Mouse (Mus musculus): ENCODE measurements at regions not wholly inside any gene's neighbourhood (a gene's known extent, or its start where the extent isn't known, plus 50 kb on each side); places are given as distances from the start of the nearest gene placed in this dataset.

- H3K27me3 ChIP-seq (replicated peaks; ENCODE audit: control insufficient read depth, insufficient read depth, low read length) = no peaks in the 10 kb centered on the region
- no peaks in the 10 kb centered on the region for H3K9me3 ChIP-seq (ENCODE audit: control insufficient read depth, low read length)
- H3K4me1 ChIP-seq (replicated peaks; ENCODE audit: control insufficient read depth, insufficient read depth, low read length) = no peaks in the 10 kb centered on the region
- no peak overlapping the region for H3K4me2 ChIP-seq (ENCODE audit: low read length)
- ATAC-seq = no peak
- no peak overlapping the region for H3K9ac ChIP-seq (replicated peaks; ENCODE audit: low read depth, low read length)
- no peaks in the 10 kb centered on the region for H3K36me3 ChIP-seq (ENCODE audit: control insufficient read depth, insufficient read depth)
- H3K27ac ChIP-seq (ENCODE audit: low read length) = no peak overlapping the region
- H3K4me3 ChIP-seq (replicated peaks; ENCODE audit: low read length) = no peak overlapping the region
Observed at GRCm38 (mm10) chr8:127849926-127850325, 508.5 kb upstream of the Nrp1 start.

- no peak overlapping the region for H3K4me3 ChIP-seq (replicated peaks; ENCODE audit: low read length)
Observed at GRCm38 (mm10) chr8:127855653-127856300, 502.6 kb upstream of the Nrp1 start.

GRCm38 (mm10) chr8:127856351-127857135 is 501.9 kb upstream of the Nrp1 start:
- H3K4me1 ChIP-seq (replicated peaks; ENCODE audit: control insufficient read depth, insufficient read depth, low read length) = peaks cover 10% of the 10 kb centered on the region
- H3K27me3 ChIP-seq (replicated peaks; ENCODE audit: control insufficient read depth, insufficient read depth, low read length) = no peaks in the 10 kb centered on the region
- no peak overlapping the region for H3K9ac ChIP-seq (replicated peaks; ENCODE audit: low read depth, low read length)
- WGBS = 63% methylated on average over 5 of the region's 5 CpGs
- no peaks in the 10 kb centered on the region for H3K36me3 ChIP-seq (ENCODE audit: control insufficient read depth, insufficient read depth)
- H3K27ac ChIP-seq (ENCODE audit: low read length) = no peak overlapping the region
- ATAC-seq = no peak
- H3K4me2 ChIP-seq (ENCODE audit: low read length) = no peak overlapping the region
- no peaks in the 10 kb centered on the region for H3K9me3 ChIP-seq (ENCODE audit: control insufficient read depth, low read length)
- H3K4me3 ChIP-seq (replicated peaks; ENCODE audit: low read length) = no peak overlapping the region

More at GRCm38 (mm10) chr8:127855653-127856300, 502.6 kb upstream of the Nrp1 start:
- no peaks in the 10 kb centered on the region for H3K36me3 ChIP-seq (ENCODE audit: control insufficient read depth, insufficient read depth)
- 43% methylated on average over 4 of the region's 4 CpGs for WGBS
- no peak overlapping the region for H3K9ac ChIP-seq (replicated peaks; ENCODE audit: low read depth, low read length)
- no peaks in the 10 kb centered on the region for H3K27me3 ChIP-seq (replicated peaks; ENCODE audit: control insufficient read depth, insufficient read depth, low read length)
- ATAC-seq = no peak
- H3K4me1 ChIP-seq (replicated peaks; ENCODE audit: control insufficient read depth, insufficient read depth, low read length) = peaks cover 6% of the 10 kb centered on the region
- H3K9me3 ChIP-seq (ENCODE audit: control insufficient read depth, low read length) = no peaks in the 10 kb centered on the region
- H3K27ac ChIP-seq (ENCODE audit: low read length) = no peak overlapping the region
- no peak overlapping the region for H3K4me2 ChIP-seq (ENCODE audit: low read length)

- Histone ChIP-seq H3K4me1 (replicated peaks; ENCODE audit: control insufficient read depth, insufficient read depth, low read length) (peaks cover 10% of the 10 kb centered on the region), H3K36me3 (ENCODE audit: control insufficient read depth, insufficient read depth) (no peaks in the 10 kb centered on the region), H3K4me3 (replicated peaks; ENCODE audit: low read length) (no peak overlapping the region), H3K4me2 (ENCODE audit: low read length) (no peak overlapping the region), H3K27me3 (replicated peaks; ENCODE audit: control insufficient read depth, insufficient read depth, low read length) (no peaks in the 10 kb centered on the region), H3K27ac (ENCODE audit: low read length) (no peak overlapping the region), H3K9me3 (ENCODE audit: control insufficient read depth, low read length) (no peaks in the 10 kb centered on the region), H3K9ac (replicated peaks; ENCODE audit: low read depth, low read length) (no peak overlapping the region)
- WGBS = 65% methylated on average over 3 of the region's 3 CpGs
- no peak for ATAC-seq
Observed at GRCm38 (mm10) chr8:127859036-127859435, 499.4 kb upstream of the Nrp1 start.

- H3K4me2 ChIP-seq (ENCODE audit: low read length) = no peak overlapping the region
- no peak for ATAC-seq
- no peaks in the 10 kb centered on the region for H3K36me3 ChIP-seq (ENCODE audit: control insufficient read depth, insufficient read depth)
- H3K9me3 ChIP-seq (ENCODE audit: control insufficient read depth, low read length) = no peaks in the 10 kb centered on the region
- no peak overlapping the region for H3K4me3 ChIP-seq (replicated peaks; ENCODE audit: low read length)
- peaks cover 10% of the 10 kb centered on the region for H3K4me1 ChIP-seq (replicated peaks; ENCODE audit: control insufficient read depth, insufficient read depth, low read length)
- WGBS = 59% methylated on average over 3 of the region's 3 CpGs
- no peak overlapping the region for H3K9ac ChIP-seq (replicated peaks; ENCODE audit: low read depth, low read length)
- no peak overlapping the region for H3K27ac ChIP-seq (ENCODE audit: low read length)
- no peaks in the 10 kb centered on the region for H3K27me3 ChIP-seq (replicated peaks; ENCODE audit: control insufficient read depth, insufficient read depth, low read length)
Observed at GRCm38 (mm10) chr8:127860376-127860775, 498.0 kb upstream of the Nrp1 start.

- Histone ChIP-seq H3K9me3 (ENCODE audit: control insufficient read depth, low read length) (no peaks in the 10 kb centered on the region), H3K4me1 (replicated peaks; ENCODE audit: control insufficient read depth, insufficient read depth, low read length) (peaks cover 8% of the 10 kb centered on the region), H3K4me2 (ENCODE audit: low read length) (no peak overlapping the region), H3K27ac (ENCODE audit: low read length) (no peak overlapping the region), H3K9ac (replicated peaks; ENCODE audit: low read depth, low read length) (no peak overlapping the region), H3K4me3 (replicated peaks; ENCODE audit: low read length) (no peak overlapping the region), H3K36me3 (ENCODE audit: control insufficient read depth, insufficient read depth) (no peaks in the 10 kb centered on the region), H3K27me3 (replicated peaks; ENCODE audit: control insufficient read depth, insufficient read depth, low read length) (no peaks in the 10 kb centered on the region)
- no peak for ATAC-seq
- 39% methylated on average over 3 of the region's 3 CpGs for WGBS
Observed at GRCm38 (mm10) chr8:127860891-127861290, 497.5 kb upstream of the Nrp1 start.

GRCm38 (mm10) chr8:127884641-127885040 is 473.8 kb upstream of the Nrp1 start:
- Histone ChIP-seq H3K9me3 (ENCODE audit: control insufficient read depth, low read length) (no peaks in the 10 kb centered on the region), H3K4me3 (replicated peaks; ENCODE audit: low read length) (no peak overlapping the region), H3K9ac (replicated peaks; ENCODE audit: low read depth, low read length) (no peak overlapping the region), H3K36me3 (ENCODE audit: control insufficient read depth, insufficient read depth) (no peaks in the 10 kb centered on the region), H3K4me1 (replicated peaks; ENCODE audit: control insufficient read depth, insufficient read depth, low read length) (no peaks in the 10 kb centered on the region), H3K27me3 (replicated peaks; ENCODE audit: control insufficient read depth, insufficient read depth, low read length) (no peaks in the 10 kb centered on the region), H3K27ac (ENCODE audit: low read length) (no peak overlapping the region), H3K4me2 (ENCODE audit: low read length) (no peak overlapping the region)
- no peak for ATAC-seq
- 74% methylated on average over 1 of the region's 1 CpGs for WGBS

GRCm38 (mm10) chr8:127885211-127885610 is 473.2 kb upstream of the Nrp1 start:
- ATAC-seq = no peak
- Histone ChIP-seq H3K9ac (replicated peaks; ENCODE audit: low read depth, low read length) (no peak overlapping the region), H3K4me3 (replicated peaks; ENCODE audit: low read length) (no peak overlapping the region), H3K4me1 (replicated peaks; ENCODE audit: control insufficient read depth, insufficient read depth, low read length) (no peaks in the 10 kb centered on the region), H3K36me3 (ENCODE audit: control insufficient read depth, insufficient read depth) (no peaks in the 10 kb centered on the region), H3K27me3 (replicated peaks; ENCODE audit: control insufficient read depth, insufficient read depth, low read length) (no peaks in the 10 kb centered on the region), H3K27ac (ENCODE audit: low read length) (no peak overlapping the region), H3K9me3 (ENCODE audit: control insufficient read depth, low read length) (no peaks in the 10 kb centered on the region), H3K4me2 (ENCODE audit: low read length) (no peak overlapping the region)
- WGBS = 77% methylated on average over 3 of the region's 3 CpGs

- H3K27ac ChIP-seq (ENCODE audit: low read length) = no peak overlapping the region
- no peaks in the 10 kb centered on the region for H3K9me3 ChIP-seq (ENCODE audit: control insufficient read depth, low read length)
- H3K27me3 ChIP-seq (replicated peaks; ENCODE audit: control insufficient read depth, insufficient read depth, low read length) = no peaks in the 10 kb centered on the region
- no peak overlapping the region for H3K4me3 ChIP-seq (replicated peaks; ENCODE audit: low read length)
- no peak overlapping the region for H3K9ac ChIP-seq (replicated peaks; ENCODE audit: low read depth, low read length)
- no peak overlapping the region for H3K4me2 ChIP-seq (ENCODE audit: low read length)
- ATAC-seq = no peak
- no peaks in the 10 kb centered on the region for H3K4me1 ChIP-seq (replicated peaks; ENCODE audit: control insufficient read depth, insufficient read depth, low read length)
- WGBS = 79% methylated on average over 3 of the region's 3 CpGs
- H3K36me3 ChIP-seq (ENCODE audit: control insufficient read depth, insufficient read depth) = no peaks in the 10 kb centered on the region
Observed at GRCm38 (mm10) chr8:127885831-127886230, 472.6 kb upstream of the Nrp1 start.
